In the genomic region with DNA sequence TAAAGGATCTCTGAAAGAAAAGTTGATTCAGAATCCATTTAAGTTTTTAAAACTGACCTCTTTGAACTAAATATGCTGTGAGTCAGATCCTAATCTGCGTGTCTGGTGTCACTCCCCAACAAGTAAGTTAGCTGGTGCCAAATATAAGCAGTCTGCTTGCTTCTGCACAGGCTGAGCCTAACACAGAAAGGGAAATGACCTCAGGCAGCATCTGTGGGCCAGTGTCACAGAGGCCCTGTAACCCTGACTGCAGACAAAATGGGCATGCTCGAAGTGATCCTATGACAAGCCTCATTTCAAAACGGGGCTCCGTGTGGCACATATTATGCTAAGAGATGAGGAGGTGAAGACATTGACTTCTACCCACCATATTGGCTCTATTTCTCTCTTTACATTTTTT, we compare ENCODE assay signal across 26 mouse cellular contexts.
DNase-seq lines count a peak whose midpoint lies in the region; ATAC-seq and TF ChIP-seq lines count a peak whose summit lies in the region.
"Had no signal": no experiment of that assay in that cellular context is flagged by ENCODE, and none has a peak within 500 bp of the region (broad histone marks: within the 10 kb centered on the region; RNA-seq: fewer than 3 reads in every experiment).

No protein-coding gene starts in this region.

- no peaks in the 10 kb centered on the region for H3K36me3 ChIP-seq in CH12.LX (replicated peaks in 1 of 2; ENCODE audit: control insufficient read depth in 1 of 2, insufficient read depth in 1 of 2, low read length in 1 of 2)
- no peaks in the 10 kb centered on the region for H3K36me3 ChIP-seq in macrophage (ENCODE audit: inconsistent target)
- no peaks in the 10 kb centered on the region for H3K36me3 ChIP-seq in midbrain, embryonic 16.5 days (ENCODE audit: control insufficient read depth, insufficient read depth, low read length)
- H3K36me3 ChIP-seq: hindbrain, embryonic 13.5 days; liver, embryonic 15.5 days; lung, embryonic 15.5 days; midbrain, embryonic 12.5 days; neural tube, embryonic 12.5 days; stomach, embryonic 15.5 days had no signal

- no peak for TF ChIP-seq CTCF in CH12.LX (conservative IDR thresholded peaks at IDR 0.05 in 1 of 2, IDR thresholded peaks at IDR 0.05 in 1 of 2; ENCODE audit: low read depth in 2 of 2, low read length in 2 of 2)

- no peak overlapping the region for H3K4me2 ChIP-seq in CH12.LX (ENCODE audit: insufficient read depth, low read depth, poor library complexity, severe bottlenecking)
- no peak overlapping the region for H3K4me2 ChIP-seq in midbrain, embryonic 16.5 days (ENCODE audit: low read length)
- H3K4me2 ChIP-seq: hindbrain, embryonic 13.5 days; liver, embryonic 15.5 days; lung, embryonic 15.5 days; midbrain, embryonic 12.5 days; neural tube, embryonic 12.5 days; stomach, embryonic 15.5 days had no signal

- TF ChIP-seq RAD21 in CH12.LX (IDR thresholded peaks at IDR 0.05; ENCODE audit: low read depth, low read length), result no peak

- H3K27ac ChIP-seq in CH12.LX (ENCODE audit: insufficient read depth, low read depth) (no peak overlapping the region), macrophage (peak overlapping the region; percentile 93)
- H3K27ac ChIP-seq in midbrain, embryonic 16.5 days (ENCODE audit: low read length), result no peak overlapping the region
- H3K27ac ChIP-seq: hindbrain, embryonic 13.5 days; kidney, postnatal 0 days; limb, embryonic 10.5 days; liver, embryonic 15.5 days; lung, embryonic 15.5 days; midbrain, embryonic 12.5 days; neural tube, embryonic 12.5 days; stomach, embryonic 15.5 days had no signal

- no peak overlapping the region for H3K4me3 ChIP-seq in CH12.LX (replicated peaks in 1 of 3; ENCODE audit: low read depth in 2 of 3, low read length in 2 of 3, poor library complexity in 1 of 3)
- H3K4me3 ChIP-seq in macrophage (ENCODE audit: inconsistent target), result no peak overlapping the region
- H3K4me3 ChIP-seq in midbrain, embryonic 16.5 days (ENCODE audit: low read depth, low read length), result no peak overlapping the region
- H3K4me3 ChIP-seq: hindbrain, embryonic 13.5 days; limb, embryonic 10.5 days; liver, embryonic 15.5 days; lung, embryonic 15.5 days; midbrain, embryonic 12.5 days; neural tube, embryonic 12.5 days; stomach, embryonic 15.5 days had no signal

- peak; percentile 16 for DNase-seq in gastrocnemius, postnatal 14 days
- no peak for DNase-seq in gastrocnemius, adult 8-10 months (ENCODE audit: low spot score in 2 of 2)
- DNase-seq in layer of hippocampus, adult 9-11 months, result peak; percentile 44
- DNase-seq in layer of hippocampus, postnatal 25 days (ENCODE audit: extremely low spot score in 1 of 2, low spot score in 1 of 2), result no peak
- DNase-seq in CH12.LX (ENCODE audit: extremely low read depth), result no peak
- no peak for DNase-seq in retina, embryonic 14.5 days (ENCODE audit: low spot score)
- DNase-seq: adrenal gland, postnatal 25 days; cerebellum, adult 11 months; cerebellum, postnatal 14 days; forebrain, postnatal 0 days; heart, postnatal 36 days; kidney, adult 18-20 months; liver; right cerebral cortex, postnatal 4 days; thymus, postnatal 4 days had no signal

- dilution Hi-C loops in CH12.LX (cut with MboI; ENCODE audit: extremely low pct_ligation_motif_present, extremely low pct_unique_long_range_greater_than_20kb, low sequenced_read_pairs), result no loop called here

- no peak for TF ChIP-seq EP300 in CH12.LX (IDR thresholded peaks at IDR 0.05; ENCODE audit: low read length)

- H3K79me2 ChIP-seq in CH12.LX (replicated peaks; ENCODE audit: control insufficient read depth, extremely low read depth, insufficient read depth, poor library complexity, severe bottlenecking), result no peaks in the 10 kb centered on the region
- peaks cover 76% of the 10 kb centered on the region for H3K79me2 ChIP-seq in macrophage (ENCODE audit: inconsistent target)

- in situ Hi-C loops in CH12.LX (cut with MboI; ENCODE audit: low pct_ligation_motif_present, low pct_unique_long_range_greater_than_20kb, low sequenced_read_pairs), result no loop called here

- no peak overlapping the region for H3K9ac ChIP-seq in CH12.LX (ENCODE audit: insufficient read depth, low read depth)
- H3K9ac ChIP-seq in midbrain, embryonic 16.5 days (ENCODE audit: low read depth, low read length), result no peak overlapping the region
- H3K9ac ChIP-seq: forebrain, postnatal 0 days; hindbrain, embryonic 13.5 days; liver, embryonic 15.5 days; lung, embryonic 15.5 days; midbrain, embryonic 12.5 days; neural tube, embryonic 12.5 days; stomach, embryonic 15.5 days had no signal

- no peaks in the 10 kb centered on the region for H3K9me3 ChIP-seq in CH12.LX (replicated peaks; ENCODE audit: low read length)
- H3K9me3 ChIP-seq in midbrain, embryonic 16.5 days (replicated peaks; ENCODE audit: control insufficient read depth, low read length, poor library complexity, severe bottlenecking), result no peaks in the 10 kb centered on the region
- H3K9me3 ChIP-seq: hindbrain, embryonic 13.5 days; limb, embryonic 10.5 days; liver, embryonic 15.5 days; lung, embryonic 15.5 days; midbrain, embryonic 12.5 days; neural tube, embryonic 12.5 days; stomach, embryonic 15.5 days had no signal

- WGBS in macrophage (ENCODE audit: missing documents), result 18% methylated on average over 4 of the region's 4 CpGs
- 85% methylated on average over 4 of the region's 4 CpGs for WGBS in midbrain, embryonic 16.5 days

- H3K4me1 ChIP-seq in CH12.LX (ENCODE audit: control insufficient read depth in 1 of 2, insufficient read depth in 2 of 2), result peaks cover 19 to 64% of the 10 kb centered on the region in 2 experiments
- no peaks in the 10 kb centered on the region for H3K4me1 ChIP-seq in midbrain, embryonic 16.5 days (ENCODE audit: control insufficient read depth, insufficient read depth, low read length)
- H3K4me1 ChIP-seq: midbrain, embryonic 12.5 days had no signal

- ATAC-seq in midbrain, embryonic 16.5 days, result no peak
- ATAC-seq: forebrain, postnatal 0 days; inflammation-experienced regulatory T-cells, adult 6 months had no signal

- no peak for TF ChIP-seq POLR2A in CH12.LX (IDR thresholded peaks at IDR 0.05; ENCODE audit: low read depth, low read length)

- intact Hi-C loops in gastrocnemius, postnatal 14 days (cut with DNase I; ENCODE audit: low total_unique reads), result no loop called here

- H3K27me3 ChIP-seq in CH12.LX (replicated peaks), result no peaks in the 10 kb centered on the region
- no peaks in the 10 kb centered on the region for H3K27me3 ChIP-seq in midbrain, embryonic 16.5 days (ENCODE audit: control insufficient read depth, insufficient read depth, low read depth, low read length)
- H3K27me3 ChIP-seq: hindbrain, embryonic 13.5 days; liver, embryonic 15.5 days; lung, embryonic 15.5 days; midbrain, embryonic 12.5 days; neural tube, embryonic 12.5 days; stomach, embryonic 15.5 days had no signal

TF ChIP-seq in CH12.LX, 34 proteins besides CTCF, POLR2A, EP300 and RAD21:
- TF ChIP-seq RCOR1 (conservative IDR thresholded peaks at IDR 0.05; ENCODE audit: low read depth, low read length), result no peak
- no peak for TF ChIP-seq USF2 (conservative IDR thresholded peaks at IDR 0.05; ENCODE audit: low read depth, low read length)
- 0 out of 2 replicates have a peak, but pooled peaks have one; percentile 7 for TF ChIP-seq ETS1 (conservative IDR thresholded peaks at IDR 0.05; ENCODE audit: low read depth, low read length)
- peak; percentile 31; the same call in 1 of the 2 replicates for TF ChIP-seq MEF2A (IDR thresholded peaks at IDR 0.05; ENCODE audit: borderline replicate concordance, low read depth, low read length)
- TF ChIP-seq JUN (IDR thresholded peaks at IDR 0.05; ENCODE audit: insufficient read depth, low read depth, low read length), result no peak
- TF ChIP-seq CHD2 (IDR thresholded peaks at IDR 0.05; ENCODE audit: low read length), result no peak
TF ChIP-seq in CH12.LX: peak in this region for 2.

Comparison
In these comparisons a context has a peak if more than half of its experiments do, and no peak if none do; other contexts are left out.
1. DNase-seq: peak in gastrocnemius, postnatal 14 days (single experiment) and layer of hippocampus, adult 9-11 months (single experiment); none in gastrocnemius, adult 8-10 months (0 of 2), layer of hippocampus, postnatal 25 days (0 of 2), CH12.LX (single experiment) and retina, embryonic 14.5 days (single experiment).